Mouse (Mus musculus): ENCODE results near the gene Ngb. TPM values are rescaled to one million over a fixed set of nuclear protein-coding genes. Genes with fewer than 3 reads are reported as not detected.

Ngb gene
- not detected for polyA plus RNA-seq (2017; shearing (Covaris generic))

DNA sequence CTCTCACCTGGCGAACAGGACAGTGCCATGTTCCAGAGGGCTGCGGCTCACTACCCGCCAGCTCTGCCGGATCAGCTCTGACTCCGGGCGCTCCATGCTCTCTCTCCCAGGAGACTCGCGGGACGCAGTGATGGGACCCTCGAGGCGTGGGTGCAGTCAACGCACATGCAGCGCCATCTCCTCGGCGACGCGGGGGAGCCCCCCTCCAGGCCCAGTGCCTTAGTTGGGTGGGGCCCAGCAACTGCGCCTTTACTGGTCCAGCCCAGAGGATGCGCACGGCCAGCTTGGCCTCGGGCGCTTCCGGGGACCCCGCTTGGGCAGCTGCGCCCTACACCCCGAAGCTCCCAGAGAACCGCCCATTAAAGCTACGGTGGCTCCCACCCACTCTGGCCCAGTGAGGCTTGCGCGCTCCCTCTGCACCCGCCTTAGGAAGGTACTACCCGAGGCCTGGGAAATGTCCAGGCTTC is at the start of gene Ngb:
Gene Ngb, minus strand, starts transcription at position 375 of the 467 bp plus-strand sequence.
- ATAC-seq = no peak

DNA sequence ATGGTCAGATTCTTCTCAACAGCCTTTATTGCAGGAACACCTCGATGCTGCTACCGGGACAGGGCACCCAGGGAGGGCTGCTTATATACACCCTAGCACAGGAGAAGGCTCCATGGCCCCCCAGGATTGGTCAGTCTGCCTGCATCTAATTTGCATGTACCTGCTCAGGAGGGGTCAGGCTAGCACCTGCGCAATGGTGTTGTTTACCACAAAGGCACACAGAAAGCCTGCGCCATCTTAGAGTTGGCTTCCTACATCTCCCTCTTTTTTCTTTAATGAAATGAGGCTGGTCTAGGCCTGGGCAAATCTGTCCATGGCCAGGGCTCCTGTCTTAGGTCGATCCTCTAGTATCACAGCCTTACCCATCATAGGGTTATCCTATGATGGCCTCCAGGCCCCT is 47.1 kb upstream of the Ngb start:
- ATAC-seq = no peak

DNA sequence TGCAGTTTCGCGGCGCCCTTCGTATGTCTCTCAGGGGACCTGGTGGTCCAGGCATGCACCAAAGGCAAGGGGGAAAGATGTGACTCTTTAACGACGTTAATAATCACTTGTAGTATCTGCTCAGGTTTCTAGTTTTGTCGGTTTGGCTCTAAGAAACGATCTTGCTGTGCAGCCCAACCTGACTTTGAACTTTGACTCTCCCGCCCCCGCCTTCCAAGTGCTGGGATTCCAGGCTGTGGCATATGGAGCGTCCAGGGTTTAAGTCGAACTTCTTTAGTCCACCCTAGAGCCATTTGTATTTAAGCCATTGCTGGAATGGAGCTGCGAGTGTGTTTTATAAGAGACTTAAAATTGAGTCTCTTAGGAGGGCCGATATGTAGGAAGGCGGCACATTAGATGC is 45.8 kb upstream of the Ngb start:
- ATAC-seq = no peak

DNA sequence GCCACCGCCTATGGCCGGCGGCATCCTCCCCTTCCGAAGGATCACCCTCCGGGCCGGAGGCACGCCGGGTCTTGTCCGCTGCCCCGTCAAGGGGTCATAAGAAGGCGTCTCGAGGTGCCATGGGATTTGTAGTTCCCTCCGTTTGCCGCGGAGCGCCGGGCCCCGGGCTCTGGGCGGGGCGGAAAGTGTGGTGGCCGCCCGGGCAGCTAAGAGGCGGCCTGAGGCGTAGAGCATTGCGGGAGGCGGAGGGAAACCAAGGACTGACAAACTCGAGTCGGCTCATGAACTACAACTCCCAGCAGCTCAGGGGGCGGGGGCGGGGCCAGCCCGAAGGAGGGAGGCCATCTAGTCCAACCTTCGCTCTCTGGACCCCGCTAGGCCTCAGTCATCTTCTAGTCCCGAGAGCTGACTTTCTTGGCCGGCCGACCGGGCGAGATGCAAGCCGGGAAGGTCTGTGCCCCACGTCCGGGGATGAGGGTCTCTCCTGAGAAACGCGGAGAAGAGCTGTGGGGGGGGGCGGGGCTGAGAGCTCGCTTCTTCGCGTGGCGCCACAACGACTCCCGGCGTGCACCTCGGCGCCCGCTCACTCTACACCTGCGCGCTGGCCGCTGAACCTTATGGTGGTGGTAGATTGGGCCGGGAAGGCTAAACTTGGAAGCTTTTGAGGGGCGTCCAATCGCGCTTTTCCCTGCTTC is 45.2 kb upstream of the Ngb start, which contains the start of gene Pomt2:
Gene Pomt2, minus strand, starts transcription at position 574 of the 695 bp plus-strand sequence.
- ATAC-seq = peak; percentile 90

DNA sequence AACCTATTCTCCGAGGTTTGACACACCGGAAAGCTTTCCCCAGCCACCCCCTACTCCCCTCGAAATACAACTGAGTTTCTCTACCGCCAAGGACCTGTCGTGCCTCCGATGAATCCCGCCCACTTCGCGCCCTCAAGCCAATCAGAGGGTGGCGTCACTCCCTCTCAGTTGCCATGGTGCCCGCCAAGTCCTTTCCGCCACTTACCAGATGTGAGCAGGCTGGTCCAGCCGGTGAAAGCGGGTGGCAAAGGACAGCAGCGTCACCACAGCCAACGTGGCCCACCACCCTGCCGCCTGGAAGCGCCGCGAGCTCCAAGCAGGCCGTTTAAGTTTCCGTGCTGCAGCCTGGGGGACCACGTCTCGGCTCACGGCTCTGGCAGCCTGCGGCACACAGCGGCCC is 44.6 kb upstream of the Ngb start, which contains the start of gene Gstz1:
Gene Gstz1, plus strand, starts transcription at position 200 of the 400 bp plus-strand sequence.
- ATAC-seq = peak; percentile 80

DNA sequence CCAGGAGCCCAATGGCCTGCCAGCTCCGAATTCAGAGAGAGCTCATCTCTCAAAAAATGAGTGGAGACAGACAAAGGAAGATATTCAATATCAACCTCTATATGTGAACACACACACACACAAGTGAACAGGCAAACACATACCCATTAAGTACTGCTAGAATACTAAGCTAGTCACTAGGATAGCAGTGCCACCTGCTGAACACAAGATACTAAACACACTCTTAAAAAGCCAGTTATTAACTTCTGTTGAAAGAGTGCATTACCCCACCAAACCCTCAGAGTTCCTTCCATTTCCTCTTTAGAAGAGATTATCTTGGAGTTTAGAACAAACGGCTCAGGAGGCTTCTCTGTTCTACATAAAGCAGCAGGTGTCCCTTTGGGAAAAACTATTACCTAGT is 39.8 kb upstream of the Ngb start:
- no peak for ATAC-seq

DNA sequence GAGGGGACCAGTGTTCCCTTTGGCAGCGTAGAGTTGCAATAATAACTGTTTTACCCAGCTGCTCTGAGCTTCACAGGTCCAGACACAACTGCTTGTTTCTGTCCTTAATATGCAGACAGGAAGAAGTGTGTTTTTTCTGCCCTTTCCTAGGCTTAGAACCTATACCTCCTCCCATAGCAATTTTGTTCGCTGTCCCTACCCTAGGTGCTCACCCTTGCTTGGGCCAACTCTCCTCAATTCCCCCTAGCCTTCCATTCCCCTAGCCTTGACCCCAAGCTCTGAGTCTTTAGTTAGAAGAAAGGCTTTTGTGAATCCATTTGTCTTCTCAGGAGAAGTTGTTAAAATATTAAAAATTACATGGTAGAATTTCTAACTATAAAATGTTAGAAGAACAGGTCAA is 36.4 kb upstream of the Ngb start:
- no peak for ATAC-seq

- ATAC-seq = no peak
Observed at GRCm38 (mm10) chr12:87138342-87138701, 36.0 kb upstream of the Ngb start.

DNA sequence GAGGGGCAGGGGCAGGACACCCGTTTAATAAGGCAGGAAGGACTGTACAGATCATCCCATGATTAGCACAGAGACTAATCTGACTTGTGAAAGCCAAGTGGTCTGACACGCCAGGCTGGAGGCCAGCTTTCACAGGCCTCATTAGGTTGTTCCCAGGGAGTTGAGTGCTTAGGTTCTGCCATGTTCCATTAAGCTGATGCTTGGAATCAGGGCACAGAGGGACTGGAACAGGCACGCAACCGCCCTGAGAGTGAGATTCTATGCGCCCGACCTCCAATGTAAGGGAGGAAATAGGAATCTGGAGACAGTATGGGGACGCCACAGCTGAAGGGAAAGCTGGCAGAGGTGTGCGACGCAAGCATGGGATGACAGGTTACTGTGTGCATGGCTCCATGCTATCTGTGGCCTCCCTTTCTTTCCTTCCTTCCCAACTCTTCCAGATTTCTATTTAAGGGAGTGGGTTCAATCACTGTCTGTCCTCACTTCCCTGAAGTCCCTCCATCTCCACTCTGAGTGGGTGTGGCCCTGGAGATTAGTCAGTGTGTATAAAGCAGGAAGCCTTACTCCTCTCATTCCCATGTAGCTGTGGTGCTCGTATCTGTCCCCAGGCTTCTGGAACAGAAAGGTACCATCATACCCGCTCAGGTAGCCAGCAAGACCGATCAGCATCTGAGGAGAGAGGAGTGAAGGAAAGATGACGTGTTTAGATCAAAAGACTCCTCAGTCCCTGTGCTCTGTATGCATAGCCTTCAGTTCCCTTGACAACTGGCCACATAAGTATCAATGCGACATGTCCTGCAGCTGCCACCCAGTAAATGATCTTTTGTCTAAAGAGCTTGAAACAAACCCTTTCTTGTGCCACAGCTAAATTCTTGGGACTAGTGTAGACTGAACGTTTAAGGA is 35.4 kb upstream of the Ngb start:
- ATAC-seq = no peak

DNA sequence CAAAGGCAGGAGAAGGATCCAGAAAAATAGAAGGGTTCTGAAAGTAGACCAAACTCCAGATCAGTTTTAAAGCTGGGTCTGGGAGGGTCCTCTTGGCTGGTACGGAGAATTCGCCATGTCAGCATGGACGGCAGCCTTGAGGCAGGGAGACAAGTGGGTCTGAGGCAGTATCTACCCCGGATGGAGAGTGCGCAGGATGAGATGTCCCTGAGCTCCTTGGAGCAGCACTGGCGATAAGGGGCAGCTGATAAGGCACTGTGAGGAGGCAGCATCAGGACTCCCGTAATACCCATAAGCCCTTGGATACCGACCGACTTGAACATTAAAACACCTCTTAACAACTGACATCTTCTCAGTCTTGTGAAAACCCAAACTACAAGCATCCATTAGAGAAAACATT is 30.4 kb upstream of the Ngb start:
- ATAC-seq = no peak

- ATAC-seq = no peak
Observed at GRCm38 (mm10) chr12:87132210-87132609, 29.9 kb upstream of the Ngb start.

- no peak for ATAC-seq
Observed at GRCm38 (mm10) chr12:87131619-87132018, 29.3 kb upstream of the Ngb start.

GRCm38 (mm10) chr12:87131181-87131580 is 28.8 kb upstream of the Ngb start:
- no peak for ATAC-seq

- ATAC-seq = peak; percentile 98
Observed at GRCm38 (mm10) chr12:87130224-87130623, 27.9 kb upstream of the Ngb start.

DNA sequence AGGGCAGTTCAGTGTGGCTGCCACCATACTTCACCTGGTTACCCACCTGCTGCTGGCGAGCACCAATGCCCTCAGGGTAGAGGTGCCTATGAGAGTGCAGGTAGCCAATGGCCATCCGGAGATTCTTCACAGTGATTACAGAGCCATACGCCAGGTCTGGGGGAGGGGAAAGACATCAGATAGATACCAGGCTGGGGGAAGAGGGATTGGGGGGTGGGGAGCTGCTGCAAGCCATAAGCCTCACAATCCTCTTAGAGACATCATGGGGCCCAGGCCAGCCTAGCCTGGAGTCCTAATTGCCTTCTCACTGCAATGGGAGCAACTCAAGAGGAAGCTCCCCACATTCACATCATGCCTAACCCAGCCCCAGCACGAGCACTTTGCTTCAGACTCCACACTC is 24.9 kb upstream of the Ngb start:
- no peak for ATAC-seq

- ATAC-seq = no peak
Observed at GRCm38 (mm10) chr12:87121918-87122589, 19.7 kb upstream of the Ngb start.

- no peak for ATAC-seq
Observed at GRCm38 (mm10) chr12:87107357-87107977, 5.1 kb upstream of the Ngb start.

- no peak for ATAC-seq
Observed at GRCm38 (mm10) chr12:87104796-87105195, 2.5 kb upstream of the Ngb start.

DNA sequence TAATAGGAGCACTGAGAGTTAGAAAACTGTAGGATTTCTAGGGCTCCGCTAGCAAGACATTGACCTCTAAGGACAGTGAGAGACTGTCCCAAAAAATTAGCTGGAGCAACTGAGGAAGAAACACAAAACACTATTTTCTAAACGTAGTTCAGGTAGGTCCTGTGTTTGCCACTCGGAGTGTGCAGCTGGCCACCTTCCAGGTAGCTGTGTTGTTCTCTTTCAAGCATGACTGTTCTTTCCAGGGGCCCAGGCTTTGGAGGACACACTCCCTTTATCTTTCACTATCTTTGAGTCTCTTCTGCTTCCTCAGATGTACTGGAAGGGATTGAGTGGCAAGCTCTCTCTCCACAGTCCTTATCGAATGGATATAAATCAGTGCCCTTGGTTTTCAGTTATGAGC is 1.1 kb upstream of the Ngb start:
- no peak for ATAC-seq

DNA sequence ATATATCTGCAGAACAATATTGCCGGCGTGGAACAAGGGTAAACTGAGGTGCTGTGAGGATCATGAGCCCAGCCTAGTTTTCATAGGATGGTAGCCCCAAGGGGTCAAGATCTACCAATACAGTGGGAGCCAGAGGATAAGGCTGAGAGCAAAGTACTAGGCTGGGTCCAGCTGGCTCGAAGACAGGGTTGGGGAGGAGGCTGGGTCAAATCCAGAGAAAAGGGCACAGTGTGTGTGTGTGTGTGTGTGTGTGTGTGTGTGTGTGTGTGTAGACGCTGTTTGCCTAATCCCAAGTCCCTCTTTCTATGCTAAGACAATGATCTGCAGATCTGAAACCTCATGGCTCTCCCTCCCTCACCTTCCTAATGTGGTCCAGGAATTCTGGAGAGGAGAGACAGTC is 2.0 kb downstream of the Ngb start:
- no peak for ATAC-seq

- no peak for ATAC-seq
Observed at GRCm38 (mm10) chr12:87093671-87094070, 8.7 kb downstream of the Ngb start.

- ATAC-seq = no peak
Observed at GRCm38 (mm10) chr12:87093249-87093648, 9.1 kb downstream of the Ngb start.

GRCm38 (mm10) chr12:87091916-87092315 is 10.4 kb downstream of the Ngb start:
- ATAC-seq = no peak
